Mouse (Mus musculus) layer of hippocampus, adult 6 months (tissue): Measurements from ENCODE around the gene Senp8. TPM values are rescaled to one million over a fixed set of nuclear protein-coding genes. Genes with fewer than 3 reads are reported as not detected.

ENCODE experiments used
- long read RNA-seq, 2 experiments: library from polyadenylated mRNA; unstranded; transcript quantifications; one replicate each; pipeline ENCODE4 v2.0.0; 2019 to 2020
- polyA plus RNA-seq: library from polyadenylated mRNA; unstranded; fragments of <200 nt; fragmentation: Nextera tagmentation; gene quantifications from 2 replicates; pipeline ENCODE4 v1.2.3, GENCODE M21; 2021

The Senp8 gene
- 4.2 and 4.3 TPM in 2 replicates for polyA plus RNA-seq
- long read RNA-seq, experiment 1, transcript Senp8-201 (2 exons, 3,682 nt), result major isoform, 8 of 11 reads
- long read RNA-seq, experiment 1, partial matches to known transcripts, result 0 of 11 reads
- long read RNA-seq, experiment 1, other reads (novel, unspliced or antisense), result 2 of 11 reads
- long read RNA-seq, experiment 2, transcript Senp8-201 (2 exons, 3,682 nt), result major isoform, 12 of 22 reads
- long read RNA-seq, experiment 2, transcript Senp8-202 (3 exons, 3,570 nt), result minor isoform, 8 of 22 reads
- long read RNA-seq, experiment 2, partial matches to known transcripts, result 0 of 22 reads
- long read RNA-seq, experiment 2, other reads (novel, unspliced or antisense), result 1 of 22 reads

DNA sequence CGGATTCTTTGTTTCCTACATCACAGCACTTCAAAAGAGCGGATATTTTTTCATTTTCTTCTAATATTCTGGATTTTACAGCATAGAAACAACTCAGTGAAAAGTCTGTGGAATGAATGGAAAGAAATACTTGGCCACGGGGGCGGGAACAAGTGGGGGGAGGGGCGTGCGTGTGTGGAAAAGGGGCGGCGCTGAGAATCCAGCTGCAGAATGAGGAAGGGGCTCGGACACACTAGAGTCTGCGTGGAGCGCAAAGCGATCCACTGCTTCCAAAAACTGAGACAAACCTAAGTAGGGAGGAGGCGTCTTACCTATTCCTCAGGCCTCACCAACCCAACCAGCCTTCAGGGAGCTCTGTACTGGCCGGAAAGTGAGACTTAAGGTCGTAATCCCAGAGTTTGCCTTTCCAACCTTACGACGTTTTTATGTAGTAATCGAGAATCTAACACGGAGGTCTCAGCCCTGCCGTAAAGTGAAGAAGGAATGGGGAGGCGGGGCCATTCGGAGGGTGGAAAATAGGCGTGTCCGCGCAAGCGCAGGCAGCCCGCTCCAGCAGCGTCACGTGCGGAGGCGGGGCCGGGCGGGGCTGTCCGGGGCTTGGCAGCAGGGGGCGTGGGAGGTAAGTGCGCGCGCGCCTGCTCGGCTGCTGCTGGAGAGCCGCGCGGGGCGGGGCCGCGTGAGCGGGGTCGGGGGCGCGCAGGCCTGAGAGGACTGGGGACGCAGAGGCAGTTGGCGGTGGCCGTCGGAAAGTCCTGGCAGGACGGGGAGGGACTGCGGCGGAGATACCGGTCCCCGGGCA lies at the start of gene Senp8, which contains the start of gene Myo9a:
TSS of gene Senp8 (minus strand) at position 444 of the 799 bp plus-strand sequence.
TSS of gene Myo9a (plus strand) at position 630 of the 799 bp plus-strand sequence.

Other genes with a start within 250 kb of the Senp8 start
- 61.5 and 64.8 TPM in 2 replicates for gene Hexa, start 211.2 kb downstream of the Senp8 start, polyA plus RNA-seq
- gene Tmem202, start 210.9 kb downstream of the Senp8 start, polyA plus RNA-seq, result 3.1 and 4.0 TPM in 2 replicates
- 7.1 and 8.0 TPM in 2 replicates for gene Celf6, start 172.8 kb downstream of the Senp8 start, polyA plus RNA-seq
- gene Parp6, start 133.4 kb downstream of the Senp8 start, polyA plus RNA-seq, result 46.9 and 60.7 TPM in 2 replicates
- 1,279 and 1,289 TPM in 2 replicates for gene Pkm, start 94.3 kb downstream of the Senp8 start, polyA plus RNA-seq
- gene Gramd2, start 70.6 kb downstream of the Senp8 start, polyA plus RNA-seq, result 4.7 and 6.3 TPM in 2 replicates
- gene Myo9a, start 186 bp upstream of the Senp8 start, polyA plus RNA-seq, result 5.1 and 5.3 TPM in 2 replicates
- not detected in 2 replicates for gene Nr2e3, start 209.9 kb upstream of the Senp8 start, polyA plus RNA-seq